Mouse (Mus musculus): ENCODE results near the gene Gm15217. TPM values are rescaled to one million over a fixed set of nuclear protein-coding genes. Genes with fewer than 3 reads are reported as not detected.

Gm15217 gene
- polyA plus RNA-seq (2015; fragmentation: Nextera tagmentation; extraction: Ambion mirVana), result 0.18 and 0.30 TPM in 2 replicates

GRCm38 (mm10) chr14:46379285-46379684 lies at the start of gene Gm15217:
Gm15217 (plus strand) TSS chr14:46379414.
- peak within 1 kb of the TSS; percentile 27 for H3K4me3 ChIP-seq (ENCODE audit: low read depth, low read length)
- no peak for ATAC-seq (ENCODE audit: low FRiP score, low TSS enrichment)

GRCm38 (mm10) chr14:46333421-46334237 lies 45.6 kb upstream of the Gm15217 start:
- 66% methylated on average over 8 of the region's 8 CpGs for WGBS
- Histone ChIP-seq H3K9me3 (ENCODE audit: control insufficient read depth, low read length) (no peaks in the 10 kb centered on the region), H3K4me3 (ENCODE audit: low read depth, low read length) (no peak overlapping the region), H3K36me3 (ENCODE audit: control insufficient read depth, insufficient read depth, low read length) (no peaks in the 10 kb centered on the region), H3K4me2 (replicated peaks; ENCODE audit: low read depth) (no peak overlapping the region), H3K9ac (ENCODE audit: low read length) (no peak overlapping the region), H3K27ac (replicated peaks) (peak overlapping the region; percentile 65; the same call in 1 of the 2 replicates), H3K27me3 (ENCODE audit: control insufficient read depth, insufficient read depth, low read length) (no peaks in the 10 kb centered on the region), H3K4me1 (replicated peaks; ENCODE audit: control insufficient read depth, insufficient read depth) (no peaks in the 10 kb centered on the region)
- TF ChIP-seq CTCF (IDR thresholded peaks at IDR 0.05; ENCODE audit: low read depth), result no peak
- no peak for TF ChIP-seq EP300 (optimal IDR thresholded peaks at IDR 0.05)
- DNase-seq (ENCODE audit: low spot score) (no peak), ATAC-seq (ENCODE audit: low FRiP score, low TSS enrichment) (peak; percentile 45; the same call in 1 of the 2 replicates)

More at GRCm38 (mm10) chr14:46379285-46379684, at the start of gene Gm15217:
- H3K4me1 ChIP-seq (replicated peaks; ENCODE audit: control insufficient read depth, insufficient read depth), result peaks cover 4% of the 10 kb centered on the region; the same call in 1 of the 2 replicates
- H3K9me3 ChIP-seq (ENCODE audit: control insufficient read depth, low read length), result no peaks in the 10 kb centered on the region
- H3K9ac ChIP-seq (ENCODE audit: low read length), result no peak within 1 kb of the TSS
- no peaks in the 10 kb centered on the region for H3K27me3 ChIP-seq (ENCODE audit: control insufficient read depth, insufficient read depth, low read length)
- H3K36me3 ChIP-seq (ENCODE audit: control insufficient read depth, insufficient read depth, low read length), result no peaks in the 10 kb centered on the region
- 57% methylated on average over 12 of the region's 12 CpGs for WGBS
- H3K4me2 ChIP-seq (replicated peaks; ENCODE audit: low read depth), result peak within 1 kb of the TSS; percentile 52
- TF ChIP-seq EP300 (optimal IDR thresholded peaks at IDR 0.05), result no peak
- TF ChIP-seq CTCF (IDR thresholded peaks at IDR 0.05; ENCODE audit: low read depth), result no peak
- H3K27ac ChIP-seq (replicated peaks), result no peak within 1 kb of the TSS
- no peak for DNase-seq (ENCODE audit: low spot score)

GRCm38 (mm10) chr14:46338801-46339200 lies 40.4 kb upstream of the Gm15217 start:
- Histone ChIP-seq H3K27ac (replicated peaks) (no peak overlapping the region), H3K4me2 (replicated peaks; ENCODE audit: low read depth) (no peak overlapping the region), H3K4me1 (replicated peaks; ENCODE audit: control insufficient read depth, insufficient read depth) (no peaks in the 10 kb centered on the region), H3K36me3 (ENCODE audit: control insufficient read depth, insufficient read depth, low read length) (no peaks in the 10 kb centered on the region), H3K27me3 (ENCODE audit: control insufficient read depth, insufficient read depth, low read length) (no peaks in the 10 kb centered on the region), H3K9ac (ENCODE audit: low read length) (no peak overlapping the region), H3K9me3 (ENCODE audit: control insufficient read depth, low read length) (no peaks in the 10 kb centered on the region), H3K4me3 (ENCODE audit: low read depth, low read length) (no peak overlapping the region)
- DNase-seq (ENCODE audit: low spot score) (no peak), ATAC-seq (ENCODE audit: low FRiP score, low TSS enrichment) (no peak)
- no peak for TF ChIP-seq EP300 (optimal IDR thresholded peaks at IDR 0.05)
- TF ChIP-seq CTCF (IDR thresholded peaks at IDR 0.05; ENCODE audit: low read depth), result no peak
- WGBS, result 63% methylated on average over 11 of the region's 11 CpGs

DNA sequence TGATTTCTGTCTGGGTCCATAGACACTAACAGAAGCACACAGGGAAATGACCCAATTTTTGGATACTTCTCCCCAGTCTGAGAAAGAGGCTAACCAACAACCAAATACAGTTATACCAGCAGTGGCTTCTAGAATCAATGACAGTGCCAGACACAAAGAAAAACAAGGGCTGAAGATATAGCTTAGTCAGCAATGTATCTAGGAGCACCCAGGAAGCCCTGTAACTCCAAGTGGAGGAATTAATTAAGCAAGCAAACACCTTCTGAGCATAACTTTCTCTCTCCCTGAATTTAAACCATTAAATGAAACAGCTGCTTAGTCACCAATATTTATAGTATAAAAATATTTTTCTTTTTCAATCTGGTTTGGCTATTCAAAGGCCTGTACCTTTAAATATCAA lies 34.5 kb upstream of the Gm15217 start:
- Histone ChIP-seq H3K4me3 (ENCODE audit: low read depth, low read length) (no peak overlapping the region), H3K36me3 (ENCODE audit: control insufficient read depth, insufficient read depth, low read length) (no peaks in the 10 kb centered on the region), H3K27me3 (ENCODE audit: control insufficient read depth, insufficient read depth, low read length) (no peaks in the 10 kb centered on the region), H3K4me1 (replicated peaks; ENCODE audit: control insufficient read depth, insufficient read depth) (no peaks in the 10 kb centered on the region), H3K27ac (replicated peaks) (no peak overlapping the region), H3K4me2 (replicated peaks; ENCODE audit: low read depth) (no peak overlapping the region), H3K9ac (ENCODE audit: low read length) (no peak overlapping the region), H3K9me3 (ENCODE audit: control insufficient read depth, low read length) (no peaks in the 10 kb centered on the region)
- ATAC-seq (ENCODE audit: low FRiP score, low TSS enrichment), result no peak
- DNase-seq (ENCODE audit: low spot score), result no peak
- TF ChIP-seq EP300 (optimal IDR thresholded peaks at IDR 0.05) (no peak), CTCF (IDR thresholded peaks at IDR 0.05; ENCODE audit: low read depth) (no peak)

DNA sequence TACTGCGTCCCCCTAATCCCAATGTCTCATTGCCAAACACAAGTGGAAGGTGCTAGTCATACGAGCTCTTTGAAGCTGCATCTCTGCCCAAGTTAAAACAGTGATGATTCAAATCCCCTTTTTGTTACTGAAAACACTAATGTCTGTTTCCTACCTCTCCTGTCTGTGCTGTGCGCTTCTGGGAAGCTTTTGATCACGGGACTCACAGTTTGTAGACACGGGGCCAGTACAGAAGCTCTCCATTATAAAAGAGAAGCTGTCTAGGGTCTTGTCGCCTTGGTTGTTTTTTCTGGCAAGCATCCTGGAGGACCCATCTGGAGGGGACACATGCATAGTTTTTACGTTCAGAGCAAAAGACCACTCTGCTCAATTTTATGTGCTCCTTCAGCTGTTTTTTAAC lies 21.9 kb upstream of the Gm15217 start:
- 79% methylated on average over 7 of the region's 7 CpGs for WGBS
- no peak overlapping the region for H3K9ac ChIP-seq (ENCODE audit: low read length)
- H3K36me3 ChIP-seq (ENCODE audit: control insufficient read depth, insufficient read depth, low read length), result no peaks in the 10 kb centered on the region
- H3K4me1 ChIP-seq (replicated peaks; ENCODE audit: control insufficient read depth, insufficient read depth), result no peaks in the 10 kb centered on the region
- H3K27ac ChIP-seq (replicated peaks), result no peak overlapping the region
- no peak for ATAC-seq (ENCODE audit: low FRiP score, low TSS enrichment)
- H3K4me3 ChIP-seq (ENCODE audit: low read depth, low read length), result no peak overlapping the region
- no peaks in the 10 kb centered on the region for H3K9me3 ChIP-seq (ENCODE audit: control insufficient read depth, low read length)
- DNase-seq (ENCODE audit: low spot score), result no peak
- no peaks in the 10 kb centered on the region for H3K27me3 ChIP-seq (ENCODE audit: control insufficient read depth, insufficient read depth, low read length)
- TF ChIP-seq EP300 (optimal IDR thresholded peaks at IDR 0.05) (no peak), CTCF (IDR thresholded peaks at IDR 0.05; ENCODE audit: low read depth) (no peak)
- no peak overlapping the region for H3K4me2 ChIP-seq (replicated peaks; ENCODE audit: low read depth)

DNA sequence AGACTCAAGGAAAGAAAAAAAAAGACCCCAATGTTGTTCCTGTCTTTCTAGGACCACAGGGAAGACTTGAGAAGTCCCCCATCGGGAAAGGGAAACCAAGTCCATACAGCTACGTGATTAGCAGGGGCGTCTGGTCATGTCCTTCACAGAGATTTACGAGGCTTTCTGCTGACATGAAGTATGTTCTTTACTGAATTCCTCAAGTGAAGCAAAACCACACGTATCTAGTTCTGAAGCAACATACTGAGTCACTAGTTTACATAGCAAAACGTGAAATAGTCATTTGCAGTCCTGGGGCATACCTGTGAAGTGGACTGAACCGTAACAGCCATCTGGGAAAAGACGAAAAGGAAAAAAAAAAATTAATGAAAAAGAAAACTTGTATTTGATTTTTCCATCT lies 21.5 kb upstream of the Gm15217 start:
- Histone ChIP-seq H3K4me2 (replicated peaks; ENCODE audit: low read depth) (no peak overlapping the region), H3K27me3 (ENCODE audit: control insufficient read depth, insufficient read depth, low read length) (no peaks in the 10 kb centered on the region), H3K4me1 (replicated peaks; ENCODE audit: control insufficient read depth, insufficient read depth) (no peaks in the 10 kb centered on the region), H3K27ac (replicated peaks) (no peak overlapping the region), H3K36me3 (ENCODE audit: control insufficient read depth, insufficient read depth, low read length) (no peaks in the 10 kb centered on the region), H3K9me3 (ENCODE audit: control insufficient read depth, low read length) (no peaks in the 10 kb centered on the region), H3K9ac (ENCODE audit: low read length) (no peak overlapping the region), H3K4me3 (ENCODE audit: low read depth, low read length) (no peak overlapping the region)
- WGBS, result 69% methylated on average over 8 of the region's 8 CpGs
- ATAC-seq (ENCODE audit: low FRiP score, low TSS enrichment) (no peak), DNase-seq (ENCODE audit: low spot score) (no peak)
- TF ChIP-seq CTCF (IDR thresholded peaks at IDR 0.05; ENCODE audit: low read depth) (no peak), EP300 (optimal IDR thresholded peaks at IDR 0.05) (no peak)

All from stomach, postnatal 0 days (tissue).